Mouse (Mus musculus): Measurements from ENCODE around the gene Arid4a. TPM values are rescaled to one million over a fixed set of nuclear protein-coding genes. Genes with fewer than 3 reads are reported as not detected.

Arid4a gene
- polyA plus RNA-seq, 1 experiment, result 2.3 TPM

DNA sequence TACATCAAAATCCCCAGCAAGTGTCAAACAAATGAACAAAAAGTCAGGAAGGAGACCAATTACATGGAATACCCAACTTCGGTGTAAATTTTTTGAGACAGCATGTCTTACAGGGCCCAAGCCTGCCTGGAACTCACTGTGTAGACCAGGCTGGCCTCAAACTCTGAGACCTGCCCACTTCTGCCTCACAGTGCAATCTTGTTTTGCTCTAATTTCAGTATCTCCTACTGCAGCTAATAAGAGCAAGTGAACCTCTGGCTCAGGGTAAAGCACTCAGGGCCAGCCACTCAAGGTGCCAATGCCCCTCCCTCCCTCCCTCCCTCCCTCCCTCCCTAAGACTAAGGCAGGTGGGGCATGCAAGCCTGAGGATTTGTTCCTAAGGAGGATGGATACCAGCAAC lies 15.4 kb upstream of the Arid4a start:
- TF ChIP-seq POLR2A (IDR thresholded peaks at IDR 0.05; ENCODE audit: low read depth, low read length) (no peak), CTCF (IDR thresholded peaks at IDR 0.05; ENCODE audit: extremely low read depth, insufficient read length, insufficient replicate concordance, low read depth, low read length) (no peak)
- Histone ChIP-seq H3K27me3 (ENCODE audit: control insufficient read depth, insufficient read depth, low read length) (no peaks in the 10 kb centered on the region), H3K36me3 (ENCODE audit: control insufficient read depth, insufficient read depth, low read length) (peaks cover 26% of the 10 kb centered on the region), H3K4me3 (ENCODE audit: low read depth, low read length) (no peak overlapping the region), H3K4me1 (ENCODE audit: control insufficient read depth, insufficient read depth, insufficient read length, low read length) (peaks cover 13% of the 10 kb centered on the region), H3K27ac (ENCODE audit: insufficient read depth, low read depth, low read length) (peak overlapping the region; percentile 73)
- WGBS, result 72% methylated on average over 1 of the region's 1 CpGs

DNA sequence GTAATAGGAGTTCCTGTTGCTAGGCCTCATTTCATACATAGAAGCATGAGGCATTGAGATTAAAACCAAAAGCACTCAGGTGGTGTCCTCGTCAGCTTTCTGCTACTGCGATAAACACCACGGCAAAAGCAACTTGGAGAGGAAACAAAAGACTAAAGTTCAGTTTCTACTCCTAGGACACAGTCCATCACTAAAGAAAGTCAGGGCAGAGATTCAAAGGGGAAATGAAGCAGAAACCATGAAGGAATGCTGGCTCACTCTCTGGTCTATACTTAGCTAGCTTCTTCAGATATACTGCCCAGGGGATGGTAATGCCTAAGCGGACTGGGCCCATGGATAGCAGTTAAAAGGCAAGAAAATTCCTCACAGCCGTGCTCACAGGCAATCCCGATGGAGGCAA lies 14.3 kb upstream of the Arid4a start:
- 42% methylated on average over 6 of the region's 6 CpGs for WGBS
- Histone ChIP-seq H3K36me3 (ENCODE audit: control insufficient read depth, insufficient read depth, low read length) (peaks cover 32% of the 10 kb centered on the region), H3K27me3 (ENCODE audit: control insufficient read depth, insufficient read depth, low read length) (no peaks in the 10 kb centered on the region), H3K4me3 (ENCODE audit: low read depth, low read length) (no peak overlapping the region), H3K4me1 (ENCODE audit: control insufficient read depth, insufficient read depth, insufficient read length, low read length) (peaks cover 13% of the 10 kb centered on the region), H3K27ac (ENCODE audit: insufficient read depth, low read depth, low read length) (peak overlapping the region; percentile 79)
- no peak for TF ChIP-seq CTCF (IDR thresholded peaks at IDR 0.05; ENCODE audit: extremely low read depth, insufficient read length, insufficient replicate concordance, low read depth, low read length)
- no peak for TF ChIP-seq POLR2A (IDR thresholded peaks at IDR 0.05; ENCODE audit: low read depth, low read length)

DNA sequence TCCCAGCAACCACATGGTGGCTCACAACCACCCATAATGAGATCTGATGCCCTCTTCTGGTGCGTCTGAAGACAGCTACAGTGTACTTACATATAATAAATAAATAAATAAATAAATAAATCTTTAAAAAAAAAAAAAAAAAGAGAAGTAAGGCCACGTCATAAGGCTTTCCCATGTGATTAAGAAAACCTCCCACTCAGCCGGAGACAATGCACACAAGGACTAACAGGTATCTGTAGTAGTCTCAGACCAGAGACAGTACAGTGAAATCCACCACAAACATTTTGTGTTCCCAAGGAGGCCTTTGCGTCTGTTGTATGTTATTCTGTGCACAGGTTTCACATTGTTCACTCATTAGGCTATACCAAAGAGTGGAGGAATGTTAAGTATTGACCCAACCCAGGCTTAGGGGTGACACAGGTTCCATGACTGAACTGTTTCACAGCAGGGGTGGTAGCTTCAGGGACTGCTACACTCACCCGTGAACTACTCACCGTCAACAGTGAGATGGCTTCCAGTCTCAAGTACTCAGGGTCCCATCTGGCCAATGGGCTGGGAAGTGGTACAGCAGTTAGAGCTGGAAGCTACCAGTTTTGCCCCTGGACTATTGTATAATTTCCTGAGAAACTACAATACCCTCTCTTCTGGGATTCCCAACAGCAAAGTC lies 11.9 kb upstream of the Arid4a start:
- Histone ChIP-seq H3K27me3 (ENCODE audit: control insufficient read depth, insufficient read depth, low read length) (no peaks in the 10 kb centered on the region), H3K4me1 (ENCODE audit: control insufficient read depth, insufficient read depth, insufficient read length, low read length) (peaks cover 13% of the 10 kb centered on the region), H3K27ac (ENCODE audit: insufficient read depth, low read depth, low read length) (no peak overlapping the region), H3K4me3 (ENCODE audit: low read depth, low read length) (no peak overlapping the region), H3K36me3 (ENCODE audit: control insufficient read depth, insufficient read depth, low read length) (peaks cover 43% of the 10 kb centered on the region)
- WGBS, result 86% methylated on average over 5 of the region's 6 CpGs
- TF ChIP-seq POLR2A (IDR thresholded peaks at IDR 0.05; ENCODE audit: low read depth, low read length) (no peak), CTCF (IDR thresholded peaks at IDR 0.05; ENCODE audit: extremely low read depth, insufficient read length, insufficient replicate concordance, low read depth, low read length) (no peak)

DNA sequence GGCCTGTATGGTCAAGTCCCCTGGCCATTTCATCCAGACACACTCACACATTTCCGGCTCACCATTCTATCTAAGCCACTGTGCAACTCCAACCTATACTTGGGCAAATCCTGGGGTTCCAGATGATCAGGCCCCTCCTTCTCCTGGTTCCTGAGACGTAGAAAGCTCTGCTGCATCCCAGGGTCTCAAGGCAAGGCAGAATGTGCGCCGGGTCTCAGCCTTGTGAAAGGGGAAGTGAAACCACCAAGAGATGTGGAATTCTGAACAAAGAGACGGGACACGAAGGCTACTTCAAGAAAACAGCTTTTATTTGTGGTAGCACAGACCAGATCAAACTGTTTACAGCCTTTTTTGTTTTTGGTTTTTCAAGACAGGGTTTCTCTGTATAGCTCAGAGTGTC lies 9.6 kb upstream of the Arid4a start:
- no peak for TF ChIP-seq CTCF (IDR thresholded peaks at IDR 0.05; ENCODE audit: extremely low read depth, insufficient read length, insufficient replicate concordance, low read depth, low read length)
- TF ChIP-seq POLR2A (IDR thresholded peaks at IDR 0.05; ENCODE audit: low read depth, low read length), result no peak
- Histone ChIP-seq H3K36me3 (ENCODE audit: control insufficient read depth, insufficient read depth, low read length) (peaks cover 51% of the 10 kb centered on the region), H3K27me3 (ENCODE audit: control insufficient read depth, insufficient read depth, low read length) (no peaks in the 10 kb centered on the region), H3K27ac (ENCODE audit: insufficient read depth, low read depth, low read length) (no peak overlapping the region), H3K4me3 (ENCODE audit: low read depth, low read length) (no peak overlapping the region), H3K4me1 (ENCODE audit: control insufficient read depth, insufficient read depth, insufficient read length, low read length) (peaks cover 4% of the 10 kb centered on the region; the same call in 1 of the 2 replicates)
- 85% methylated on average over 6 of the region's 6 CpGs for WGBS

DNA sequence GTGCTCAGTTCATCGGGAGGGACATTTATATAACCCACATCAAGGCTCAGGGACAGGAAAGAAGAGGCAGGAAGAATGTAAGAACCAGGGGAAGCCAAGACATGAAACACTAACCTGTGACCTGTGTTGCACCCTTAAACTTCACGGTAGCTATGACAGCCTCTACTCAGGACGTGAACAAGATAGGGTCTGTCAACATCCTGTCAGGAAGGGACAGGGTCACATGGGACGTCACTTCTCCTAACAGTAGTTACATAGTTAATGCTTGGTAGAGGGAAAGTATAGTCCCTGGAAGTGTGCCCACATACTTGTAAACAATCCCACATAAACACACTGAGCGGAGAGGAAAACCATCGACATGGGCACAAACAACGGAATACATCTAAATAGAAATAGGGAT lies 8.9 kb upstream of the Arid4a start:
- WGBS, result 76% methylated on average over 7 of the region's 7 CpGs
- no peak overlapping the region for H3K4me3 ChIP-seq (ENCODE audit: low read depth, low read length)
- H3K36me3 ChIP-seq (ENCODE audit: control insufficient read depth, insufficient read depth, low read length), result peaks cover 52% of the 10 kb centered on the region
- H3K27ac ChIP-seq (ENCODE audit: insufficient read depth, low read depth, low read length), result no peak overlapping the region
- H3K4me1 ChIP-seq (ENCODE audit: control insufficient read depth, insufficient read depth, insufficient read length, low read length), result peaks cover 2% of the 10 kb centered on the region; the same call in 1 of the 2 replicates
- TF ChIP-seq CTCF (IDR thresholded peaks at IDR 0.05; ENCODE audit: extremely low read depth, insufficient read length, insufficient replicate concordance, low read depth, low read length) (no peak), POLR2A (IDR thresholded peaks at IDR 0.05; ENCODE audit: low read depth, low read length) (no peak)
- H3K27me3 ChIP-seq (ENCODE audit: control insufficient read depth, insufficient read depth, low read length), result no peaks in the 10 kb centered on the region

DNA sequence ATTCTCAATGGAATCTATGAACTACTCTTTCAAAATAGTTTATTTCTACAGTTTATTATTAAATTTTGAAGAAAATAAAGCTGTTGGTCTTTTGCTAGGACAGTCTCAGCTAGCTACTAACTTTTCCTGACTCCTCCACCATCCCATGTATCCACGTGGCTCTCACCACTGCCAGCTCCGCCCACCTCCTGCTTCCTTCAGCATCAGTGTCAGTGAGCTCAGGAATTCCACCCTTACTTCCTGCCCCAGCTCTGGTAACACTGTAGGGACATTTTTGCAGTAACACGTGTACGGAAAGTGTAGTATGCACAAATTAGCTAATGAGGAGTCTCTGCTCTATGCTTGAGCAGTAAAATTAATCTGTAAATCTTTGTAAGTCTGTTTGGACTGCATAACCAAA lies 6.0 kb upstream of the Arid4a start:
- peaks cover 53% of the 10 kb centered on the region for H3K36me3 ChIP-seq (ENCODE audit: control insufficient read depth, insufficient read depth, low read length)

DNA sequence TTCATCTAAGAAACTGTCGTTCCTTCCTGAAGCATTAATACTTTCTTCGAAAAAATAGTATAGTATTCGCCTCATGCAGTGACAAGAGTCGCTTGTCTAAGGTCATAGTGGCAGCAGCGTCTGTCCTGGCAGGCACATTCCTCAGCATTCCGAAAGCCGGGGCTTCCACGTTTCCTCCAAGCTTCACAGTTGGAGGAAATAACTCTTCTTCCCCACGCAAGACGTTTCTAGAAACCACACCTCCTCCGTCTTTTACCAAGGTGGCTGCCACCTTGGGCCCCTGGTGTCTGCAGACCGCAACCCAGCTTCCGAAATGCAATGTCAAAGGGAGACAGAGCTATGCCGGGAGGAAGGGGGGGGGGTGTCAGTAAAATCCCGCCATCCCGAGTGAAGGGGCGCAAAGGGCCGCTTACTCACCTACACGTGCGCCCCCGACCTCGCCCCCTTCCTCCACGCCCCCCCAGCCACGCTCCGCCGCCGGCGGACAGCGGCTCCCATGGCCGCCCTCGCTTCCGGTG lies 886 bp upstream of the Arid4a start:
- H3K4me3 ChIP-seq (ENCODE audit: low read depth, low read length), result peak overlapping the region; percentile 94
- TF ChIP-seq CTCF (IDR thresholded peaks at IDR 0.05; ENCODE audit: extremely low read depth, insufficient read length, insufficient replicate concordance, low read depth, low read length) (no peak), POLR2A (IDR thresholded peaks at IDR 0.05; ENCODE audit: low read depth, low read length) (no peak)
- H3K27me3 ChIP-seq (ENCODE audit: control insufficient read depth, insufficient read depth, low read length), result no peaks in the 10 kb centered on the region
- peak overlapping the region; percentile 99 for H3K27ac ChIP-seq (ENCODE audit: insufficient read depth, low read depth, low read length)
- under 1% methylated on average over 32 of the region's 32 CpGs for WGBS
- peaks cover 24% of the 10 kb centered on the region for H3K36me3 ChIP-seq (ENCODE audit: control insufficient read depth, insufficient read depth, low read length)
- H3K4me1 ChIP-seq (ENCODE audit: control insufficient read depth, insufficient read depth, insufficient read length, low read length), result 0 out of 2 replicates have a peak, but pooled peaks cover 2% of the 10 kb centered on the region

More for the DNA sequence above, 6.0 kb upstream of the Arid4a start:
- peaks cover 2% of the 10 kb centered on the region; the same call in 1 of the 2 replicates for H3K4me1 ChIP-seq (ENCODE audit: control insufficient read depth, insufficient read depth, insufficient read length, low read length)
- TF ChIP-seq POLR2A (IDR thresholded peaks at IDR 0.05; ENCODE audit: low read depth, low read length), result no peak
- TF ChIP-seq CTCF (IDR thresholded peaks at IDR 0.05; ENCODE audit: extremely low read depth, insufficient read length, insufficient replicate concordance, low read depth, low read length), result no peak
- no peak overlapping the region for H3K4me3 ChIP-seq (ENCODE audit: low read depth, low read length)
- H3K27ac ChIP-seq (ENCODE audit: insufficient read depth, low read depth, low read length), result no peak overlapping the region
- no peaks in the 10 kb centered on the region for H3K27me3 ChIP-seq (ENCODE audit: control insufficient read depth, insufficient read depth, low read length)
- 52% methylated on average over 4 of the region's 4 CpGs for WGBS
